Mouse (Mus musculus) bone marrow, adult 2 months (tissue): ENCODE results near the gene Mansc1.

Experiments used
- CTCF ChIP-seq: fragments of 200-500 bp; IDR thresholded peaks from 2 replicates; pipeline ENCODE4 v1.5.1; 2011; ENCODE audit warnings: low read length, control low read depth; ENCODE audit not compliant: control insufficient read depth, insufficient read depth
- POLR2A ChIP-seq: fragments of 200-500 bp; IDR thresholded peaks from 2 replicates; pipeline ENCODE4 v1.6.1; 2011; ENCODE audit warnings: low read depth, mild to moderate bottlenecking, control low read depth, low read length, borderline replicate concordance; ENCODE audit not compliant: control insufficient read depth

GRCm38 (mm10) chr6:134575288-134575741 is 57.0 kb downstream of the Mansc1 start:
- no peak for TF ChIP-seq POLR2A
- no peak for TF ChIP-seq CTCF
